Mouse (Mus musculus) ES-Bruce4 (cell line): ENCODE measurements around the gene Ahdc1.

Source experiments
- CTCF ChIP-seq: IDR thresholded peaks from one replicate; pipeline ENCODE4 v1.8.1; 2011; ENCODE audit warnings: low read depth, low read length
- EP300 ChIP-seq: IDR thresholded peaks from 2 replicates; pipeline ENCODE4 v1.6.1; 2011; ENCODE audit warnings: low read depth, low read length; ENCODE audit not compliant: insufficient read depth
- POLR2A ChIP-seq: IDR thresholded peaks from one replicate; pipeline ENCODE4 v1.8.1; 2011; ENCODE audit warnings: low read length; ENCODE audit not compliant: insufficient read depth

- no peak for TF ChIP-seq CTCF
- no peak for TF ChIP-seq POLR2A
- TF ChIP-seq EP300: no peak
Measured at GRCm38 (mm10) chr4:133035946-133036345, 24.9 kb downstream of the Ahdc1 start.
